8 mouse cellular contexts compared by ENCODE assay signal in genomic region chr7:24506065-24506459, GRCm38 (mm10). TPM values are rescaled to one million over a fixed set of nuclear protein-coding genes. Genes with fewer than 3 reads are reported as not detected.
DNase-seq lines count a peak whose midpoint lies in the region; ATAC-seq and TF ChIP-seq lines count a peak whose summit lies in the region.
"Had no signal": no experiment of that assay in that cellular context is flagged by ENCODE, and none has a peak within 500 bp of the region (broad histone marks: within the 10 kb centered on the region; RNA-seq: fewer than 3 reads in every experiment).

No protein-coding gene starts in this region.

- H3K4me2 ChIP-seq in hindbrain, embryonic 13.5 days, result peak overlapping the region; percentile 69
- H3K4me2 ChIP-seq in liver, embryonic 15.5 days, result peak overlapping the region; percentile 95

- peak overlapping the region; percentile 93 for H3K27ac ChIP-seq in embryonic facial prominence, embryonic 10.5 days (replicated peaks)
- H3K27ac ChIP-seq in hindbrain, embryonic 13.5 days, result peak overlapping the region; percentile 100
- H3K27ac ChIP-seq in liver, embryonic 15.5 days (replicated peaks), result no peak overlapping the region

- no peak for TF ChIP-seq CTCF in G1E (IDR thresholded peaks at IDR 0.05; ENCODE audit: low read depth, low read length)

- H3K4me3 ChIP-seq in G1E (ENCODE audit: low read depth, low read length), result peak overlapping the region; percentile 93; the same call in 1 of the 2 replicates
- H3K4me3 ChIP-seq in embryonic facial prominence, embryonic 10.5 days, result peak overlapping the region; percentile 67
- peak overlapping the region; percentile 61 for H3K4me3 ChIP-seq in hindbrain, embryonic 13.5 days
- H3K4me3 ChIP-seq in liver, embryonic 15.5 days (replicated peaks), result peak overlapping the region; percentile 68; the same call in 1 of the 2 replicates

- 21% methylated on average over 3 of the region's 3 CpGs for WGBS in embryonic facial prominence, embryonic 10.5 days
- 12% methylated on average over 3 of the region's 3 CpGs for WGBS in hindbrain, embryonic 13.5 days
- WGBS in liver, embryonic 15.5 days (ENCODE audit: insufficient replicate concordance), result 37% methylated on average over 3 of the region's 3 CpGs

- ATAC-seq in G1E (ENCODE audit: extremely low read depth, insufficient number of reproducible peaks, low FRiP score, poor library complexity, severe bottlenecking), result no peak
- ATAC-seq in hindbrain, embryonic 13.5 days (ENCODE audit: low FRiP score), result no peak
- no peak for ATAC-seq in liver, embryonic 15.5 days (ENCODE audit: insufficient read depth)

- peak overlapping the region; percentile 90 for H3K9ac ChIP-seq in hindbrain, embryonic 13.5 days
- H3K9ac ChIP-seq in liver, embryonic 15.5 days, result no peak overlapping the region

- peaks cover 14% of the 10 kb centered on the region for H3K36me3 ChIP-seq in G1E (replicated peaks)
- H3K36me3 ChIP-seq in embryonic facial prominence, embryonic 10.5 days (replicated peaks), result peaks cover 22% of the 10 kb centered on the region
- H3K36me3 ChIP-seq in hindbrain, embryonic 13.5 days, result peaks cover 33% of the 10 kb centered on the region
- H3K36me3 ChIP-seq in liver, embryonic 15.5 days (replicated peaks), result no peaks in the 10 kb centered on the region

- H3K27me3 ChIP-seq in G1E (ENCODE audit: insufficient read depth, low read length), result peaks cover 6% of the 10 kb centered on the region; the same call in 1 of the 2 replicates
- peaks cover 28% of the 10 kb centered on the region for H3K27me3 ChIP-seq in embryonic facial prominence, embryonic 10.5 days (replicated peaks; ENCODE audit: low read depth, poor library complexity, severe bottlenecking)
- no peaks in the 10 kb centered on the region for H3K27me3 ChIP-seq in hindbrain, embryonic 13.5 days
- H3K27me3 ChIP-seq in liver, embryonic 15.5 days, result peaks cover 61% of the 10 kb centered on the region

- no peak for DNase-seq in G1E (ENCODE audit: low spot score)
- no peak for DNase-seq in embryonic facial prominence, embryonic 10.5 days (ENCODE audit: low spot score)
- DNase-seq in frontal cortex, adult 2 months (ENCODE audit: extremely low spot score in 1 of 2, low spot score in 1 of 2), result no peak
- DNase-seq in left cerebral cortex, adult 8-10 months (ENCODE audit: low spot score in 2 of 2), result no peak
- no peak for DNase-seq in spleen, postnatal 10 days (ENCODE audit: low spot score in 2 of 2)

- H3K4me1 ChIP-seq in G1E (ENCODE audit: insufficient read depth, low read depth, low read length), result peaks cover 42% of the 10 kb centered on the region
- H3K4me1 ChIP-seq in embryonic facial prominence, embryonic 10.5 days, result peaks cover 48% of the 10 kb centered on the region
- H3K4me1 ChIP-seq in hindbrain, embryonic 13.5 days (replicated peaks), result peaks cover 60% of the 10 kb centered on the region
- peaks cover 40% of the 10 kb centered on the region for H3K4me1 ChIP-seq in liver, embryonic 15.5 days (replicated peaks)

- H3K9me3 ChIP-seq in G1E (replicated peaks), result no peaks in the 10 kb centered on the region
- no peaks in the 10 kb centered on the region for H3K9me3 ChIP-seq in embryonic facial prominence, embryonic 10.5 days
- no peaks in the 10 kb centered on the region for H3K9me3 ChIP-seq in hindbrain, embryonic 13.5 days
- no peaks in the 10 kb centered on the region for H3K9me3 ChIP-seq in liver, embryonic 15.5 days (replicated peaks)

RNA-seq across cellular contexts. Expression of gene Zfp428, which starts 0.7 kb away (rescaled TPM):
- total RNA-seq in G1E (2014; fragmentation: Nextera tagmentation) (1.7 and 2.6 TPM in 2 replicates), G1E (2017) (3.8 and 4.4 TPM in 2 replicates)
- polyA plus RNA-seq in G1E (2012), result 39.9 and 53.3 TPM in 2 replicates
- polyA plus RNA-seq in embryonic facial prominence, embryonic 10.5 days (2016; fragmentation: Nextera tagmentation; extraction: Ambion mirVana), result 100.0 and 110 TPM in 2 replicates
- polyA plus RNA-seq in hindbrain, embryonic 13.5 days (2015; fragmentation: Nextera tagmentation; extraction: Ambion mirVana), result 259 and 270 TPM in 2 replicates
- polyA plus RNA-seq in liver, embryonic 15.5 days (2015; fragmentation: Nextera tagmentation; extraction: Ambion mirVana), result 4.2 and 4.5 TPM in 2 replicates
- polyA plus RNA-seq in frontal cortex, adult 2 months (2012; rRNA removed), result 82.8 and 84.1 TPM in 2 replicates
- 10 to 100 TPM; 42.8 to 45.4 (median 44.1) TPM for total RNA-seq in left cerebral cortex, adult 8-10 months (2022)

RNA-seq across cellular contexts. Expression of gene AC161166.1, which starts 6.2 kb away (rescaled TPM):
- total RNA-seq in G1E (2014; fragmentation: Nextera tagmentation), result not detected in 2 replicates
- 0.22 TPM in 1 of 2 replicates, not detected in the other for total RNA-seq in G1E (2017)
- not detected in 2 replicates for polyA plus RNA-seq in G1E (2012)
- polyA plus RNA-seq in embryonic facial prominence, embryonic 10.5 days (2016; fragmentation: Nextera tagmentation; extraction: Ambion mirVana), result 1.2 TPM in 2 replicates
- polyA plus RNA-seq in hindbrain, embryonic 13.5 days (2015; fragmentation: Nextera tagmentation; extraction: Ambion mirVana), result 1.1 and 1.6 TPM in 2 replicates
- not detected in 2 replicates for polyA plus RNA-seq in liver, embryonic 15.5 days (2015; fragmentation: Nextera tagmentation; extraction: Ambion mirVana)
- polyA plus RNA-seq in frontal cortex, adult 2 months (2012; rRNA removed), result not detected in 2 replicates
- not detected for total RNA-seq in left cerebral cortex, adult 8-10 months (2022)
- total RNA-seq: common myeloid progenitor, adult 5-6 weeks had no signal

RNA-seq across cellular contexts. Expression of gene Cadm4, which starts 24.2 kb away (rescaled TPM):
- total RNA-seq in G1E (2014; fragmentation: Nextera tagmentation), result not detected in 2 replicates
- total RNA-seq in G1E (2017), result 0.06 TPM in 1 of 2 replicates, not detected in the other
- 0.02 and 0.16 TPM in 2 replicates for polyA plus RNA-seq in G1E (2012)
- polyA plus RNA-seq in embryonic facial prominence, embryonic 10.5 days (2016; fragmentation: Nextera tagmentation; extraction: Ambion mirVana), result 5.0 and 5.7 TPM in 2 replicates
- polyA plus RNA-seq in hindbrain, embryonic 13.5 days (2015; fragmentation: Nextera tagmentation; extraction: Ambion mirVana), result 67.2 and 67.9 TPM in 2 replicates
- polyA plus RNA-seq in liver, embryonic 15.5 days (2015; fragmentation: Nextera tagmentation; extraction: Ambion mirVana), result 0.20 and 0.25 TPM in 2 replicates
- 225 and 258 TPM in 2 replicates for polyA plus RNA-seq in frontal cortex, adult 2 months (2012; rRNA removed)
- 100 to 1,000 TPM; 215 to 253 (median 239) TPM for total RNA-seq in left cerebral cortex, adult 8-10 months (2022)
- total RNA-seq: common myeloid progenitor, adult 5-6 weeks had no signal

RNA-seq across cellular contexts. Expression of gene Irgq, which starts 24.4 kb away (rescaled TPM):
- total RNA-seq in G1E (2014; fragmentation: Nextera tagmentation) (5.5 and 6.2 TPM in 2 replicates), G1E (2017) (4.0 and 4.6 TPM in 2 replicates)
- polyA plus RNA-seq in G1E (2012), result 3.6 and 3.9 TPM in 2 replicates
- 8.2 and 8.9 TPM in 2 replicates for polyA plus RNA-seq in embryonic facial prominence, embryonic 10.5 days (2016; fragmentation: Nextera tagmentation; extraction: Ambion mirVana)
- 21.1 TPM in 2 replicates for polyA plus RNA-seq in hindbrain, embryonic 13.5 days (2015; fragmentation: Nextera tagmentation; extraction: Ambion mirVana)
- polyA plus RNA-seq in liver, embryonic 15.5 days (2015; fragmentation: Nextera tagmentation; extraction: Ambion mirVana), result 1.6 and 2.0 TPM in 2 replicates
- polyA plus RNA-seq in frontal cortex, adult 2 months (2012; rRNA removed), result 46.3 and 46.7 TPM in 2 replicates
- 10 to 100 TPM; 62.6 to 68.9 (median 66.6) TPM for total RNA-seq in left cerebral cortex, adult 8-10 months (2022)

RNA-seq across cellular contexts. Expression of gene Pinlyp, which starts 39.9 kb away (rescaled TPM):
- total RNA-seq in G1E (2014; fragmentation: Nextera tagmentation) (not detected in 2 replicates), G1E (2017) (not detected in 2 replicates)
- polyA plus RNA-seq in G1E (2012), result not detected in 2 replicates
- polyA plus RNA-seq in embryonic facial prominence, embryonic 10.5 days (2016; fragmentation: Nextera tagmentation; extraction: Ambion mirVana), result not detected in 2 replicates
- not detected in 2 replicates for polyA plus RNA-seq in hindbrain, embryonic 13.5 days (2015; fragmentation: Nextera tagmentation; extraction: Ambion mirVana)
- polyA plus RNA-seq in liver, embryonic 15.5 days (2015; fragmentation: Nextera tagmentation; extraction: Ambion mirVana), result not detected in 2 replicates
- polyA plus RNA-seq in frontal cortex, adult 2 months (2012; rRNA removed), result not detected in 2 replicates
- not detected for total RNA-seq in left cerebral cortex, adult 8-10 months (2022)
- total RNA-seq: common myeloid progenitor, adult 5-6 weeks had no signal

Comparison
In these comparisons a context has a peak if more than half of its experiments do, and no peak if none do; other contexts are left out.
1. RNA of gene Cadm4, which starts 24.2 kb away (polyA plus RNA-seq): 225 to 258 TPM in frontal cortex, adult 2 months and 67.2 to 67.9 TPM in hindbrain, embryonic 13.5 days; 5.0 to 5.7 TPM in embryonic facial prominence, embryonic 10.5 days, 0.20 to 0.25 TPM in liver, embryonic 15.5 days and 0.02 to 0.16 TPM in G1E; every median in the first group is over 10 times any median in the second.
2. Peak in every context shown above with its lines, with median percentiles within 50 percentile points of each other: H3K4me3 ChIP-seq.